Mouse (Mus musculus) bone marrow, adult 2 months (tissue): ENCODE data around the gene Dgki. TPM values are rescaled to one million over a fixed set of nuclear protein-coding genes. Genes with fewer than 3 reads are reported as not detected.

Experiments used
- H3K27ac ChIP-seq: fragments of 200-500 bp; 2 replicates; pipeline ENCODE4 v1.5.1; 2012; ENCODE audit warnings: low read depth, mild to moderate bottlenecking, control low read depth, inconsistent platforms, low read length; ENCODE audit not compliant: control insufficient read depth, poor library complexity, insufficient read depth
- H3K4me1 ChIP-seq: fragments of 200-500 bp; 2 replicates; pipeline ENCODE4 v1.6.1; 2011; ENCODE audit warnings: low read length; ENCODE audit not compliant: control insufficient read depth, insufficient read depth
- H3K4me3 ChIP-seq: fragments of 200-500 bp; replicated peaks from 2 replicates; pipeline ENCODE3; 2011; ENCODE audit warnings: mild to moderate bottlenecking, low read depth, low read length, control low read depth; ENCODE audit not compliant: control insufficient read depth
- CTCF ChIP-seq: fragments of 200-500 bp; IDR thresholded peaks from 2 replicates; pipeline ENCODE4 v1.5.1; 2011; ENCODE audit warnings: low read length, control low read depth; ENCODE audit not compliant: control insufficient read depth, insufficient read depth
- POLR2A ChIP-seq: fragments of 200-500 bp; IDR thresholded peaks from 2 replicates; pipeline ENCODE4 v1.6.1; 2011; ENCODE audit warnings: low read depth, mild to moderate bottlenecking, control low read depth, low read length, borderline replicate concordance; ENCODE audit not compliant: control insufficient read depth
- WGBS: fragments of 180-500 bp; shearing (Covaris S2); methylation state at CpG from one replicate; pipeline ENCODE4 v1.1.7; 2018; 5-methylcytosine and 5-hydroxymethylcytosine counted together
- polyA plus RNA-seq: library from polyadenylated mRNA; stranded (reverse); fragments of >200 nt; gene quantifications from 2 replicates; pipeline ENCODE4 v1.2.4, GENCODE M21; 2011; ENCODE audit warnings: low replicate concordance; ENCODE audit not compliant: missing spikeins, insufficient read depth, insufficient read length

Dgki gene
- polyA plus RNA-seq, 1 experiment = 7.2 TPM

DNA sequence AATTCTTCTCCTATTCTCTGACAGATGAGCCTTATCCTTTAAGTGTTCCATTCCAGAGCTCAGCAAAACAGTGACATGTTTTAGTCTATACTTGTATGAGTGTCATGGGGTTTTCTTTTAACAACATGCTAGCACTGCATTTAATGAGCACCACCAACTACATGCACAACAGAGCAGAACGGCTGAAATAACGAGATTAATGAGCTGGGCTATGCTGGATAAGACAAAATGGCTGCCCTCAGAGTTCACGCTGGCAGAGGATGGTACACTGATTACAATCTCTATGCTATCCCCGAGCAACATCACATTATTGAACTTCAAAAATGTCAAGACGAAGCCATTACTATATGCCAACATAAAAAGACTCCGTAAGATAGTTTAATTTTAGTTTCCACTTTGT is 264.3 kb downstream of the Dgki start:
- no peak overlapping the region for H3K27ac ChIP-seq
- H3K4me1 ChIP-seq = no peaks in the 10 kb centered on the region
- no peak overlapping the region for H3K4me3 ChIP-seq
- TF ChIP-seq CTCF (no peak), POLR2A (no peak)
- 82% methylated on average over 6 of the region's 6 CpGs for WGBS

DNA sequence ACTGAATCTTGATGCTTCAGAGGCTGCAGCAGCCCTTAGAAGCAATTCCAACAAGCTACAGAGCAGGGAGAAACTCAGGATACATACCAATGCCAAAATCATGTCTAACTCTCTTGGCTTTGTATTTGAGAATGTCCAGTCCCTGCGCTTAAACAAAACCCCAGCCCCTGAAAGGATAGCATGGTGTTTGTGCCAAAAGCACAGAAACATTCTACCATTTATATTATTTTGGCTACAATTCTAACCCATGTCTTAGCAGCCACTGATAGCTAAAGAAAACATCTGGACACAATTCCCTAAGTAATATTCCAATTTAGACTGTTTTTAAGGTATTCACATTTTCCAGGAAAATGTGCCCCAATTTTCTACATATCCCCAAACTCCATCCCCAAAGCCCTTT is 269.0 kb downstream of the Dgki start:
- no peak overlapping the region for H3K4me3 ChIP-seq
- 90% methylated on average over 1 of the region's 1 CpGs for WGBS
- H3K27ac ChIP-seq = no peak overlapping the region
- H3K4me1 ChIP-seq = no peaks in the 10 kb centered on the region
- TF ChIP-seq POLR2A (no peak), CTCF (no peak)

GRCm38 (mm10) chr6:37030402-37030801 is 269.6 kb downstream of the Dgki start:
- no peak overlapping the region for H3K4me3 ChIP-seq
- H3K27ac ChIP-seq = no peak overlapping the region
- H3K4me1 ChIP-seq = no peaks in the 10 kb centered on the region
- TF ChIP-seq POLR2A (no peak), CTCF (no peak)
- WGBS = 79% methylated on average over 2 of the region's 2 CpGs

DNA sequence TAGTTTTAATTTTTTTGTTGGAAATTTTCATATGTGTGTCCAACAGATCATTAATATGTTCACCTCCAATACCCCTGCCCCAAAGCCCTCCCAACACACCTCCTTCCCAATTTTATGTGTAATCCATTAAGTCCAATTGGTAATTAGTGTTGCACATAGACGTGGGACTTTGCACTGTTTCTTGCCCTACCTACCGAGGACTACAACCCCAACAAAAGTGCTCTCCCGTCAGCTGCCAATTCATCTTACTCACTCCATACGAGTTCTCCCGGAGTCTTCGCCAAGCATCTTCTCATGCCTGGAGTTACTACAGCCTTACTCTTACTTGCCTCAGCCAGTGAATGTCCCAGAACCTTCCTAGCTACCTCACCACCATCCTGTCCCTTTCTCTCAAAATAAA is 271.1 kb downstream of the Dgki start:
- H3K27ac ChIP-seq = no peak overlapping the region
- no peak overlapping the region for H3K4me3 ChIP-seq
- WGBS = 83% methylated on average over 6 of the region's 6 CpGs
- TF ChIP-seq POLR2A (no peak), CTCF (no peak)
- H3K4me1 ChIP-seq = no peaks in the 10 kb centered on the region

DNA sequence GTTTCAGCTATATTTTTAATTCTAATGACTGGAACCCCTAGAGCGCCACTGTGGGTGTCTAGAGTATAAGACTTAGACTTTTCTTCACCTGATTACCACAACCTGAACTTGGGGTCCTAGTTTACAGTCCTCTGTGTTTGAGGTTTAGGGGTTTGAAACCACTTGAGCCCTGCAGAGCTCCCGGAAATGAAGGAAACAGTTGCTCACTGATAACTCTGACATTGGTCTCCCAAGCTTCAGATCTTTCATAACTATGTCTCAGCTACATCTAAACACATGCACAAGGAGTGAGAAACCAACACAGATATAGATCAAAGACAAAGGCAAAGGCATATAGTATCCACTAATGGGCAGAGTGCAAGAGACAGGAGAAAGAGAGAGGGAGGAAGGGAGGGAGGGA is 271.7 kb downstream of the Dgki start:
- 40% methylated on average over 2 of the region's 2 CpGs for WGBS
- Histone ChIP-seq H3K4me3 (no peak overlapping the region), H3K4me1 (no peaks in the 10 kb centered on the region), H3K27ac (no peak overlapping the region)
- TF ChIP-seq CTCF (no peak), POLR2A (no peak)

DNA sequence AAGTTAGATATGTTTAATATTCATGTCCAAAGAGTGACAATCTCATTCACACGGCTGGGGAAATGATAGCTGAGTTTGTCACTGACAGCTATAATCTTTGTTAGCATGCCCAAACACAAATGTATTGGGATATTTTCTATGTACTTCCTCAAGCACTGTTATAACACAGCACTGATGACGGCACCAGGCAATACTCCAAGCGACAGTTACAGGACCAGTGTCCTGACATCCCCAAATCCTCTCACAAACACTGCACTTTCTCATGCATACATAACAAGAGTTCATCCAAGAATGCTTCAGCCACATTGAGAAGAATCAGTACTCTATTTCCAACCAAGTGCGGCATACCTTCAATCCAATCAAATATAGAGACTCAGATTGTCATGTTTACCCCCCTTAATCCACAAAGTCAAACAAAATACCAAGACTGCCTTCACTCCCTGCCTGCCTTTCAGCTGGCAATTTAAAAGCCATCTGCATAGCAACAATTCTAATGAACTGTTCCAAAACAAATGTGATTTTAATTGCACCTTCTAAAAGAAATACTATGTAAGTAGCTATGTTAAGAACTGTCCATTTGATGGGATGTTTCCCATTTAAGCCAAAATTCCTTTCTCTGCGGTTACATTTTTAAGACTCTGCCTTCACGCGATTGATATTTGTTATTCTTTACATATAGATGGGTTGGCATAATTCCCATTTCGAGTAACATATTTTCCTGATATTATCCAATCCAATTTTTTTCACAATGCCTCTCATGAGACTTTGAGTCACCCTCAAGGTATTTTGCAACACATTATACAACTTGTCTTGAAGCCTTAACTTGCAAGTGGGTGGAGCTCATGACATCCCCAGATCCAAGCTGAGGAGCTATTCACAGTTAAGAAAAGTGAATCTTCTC is 273.4 kb downstream of the Dgki start:
- no peak overlapping the region for H3K4me3 ChIP-seq
- no peak overlapping the region for H3K27ac ChIP-seq
- TF ChIP-seq POLR2A = no peak
- 82% methylated on average over 8 of the region's 8 CpGs for WGBS
- no peaks in the 10 kb centered on the region for H3K4me1 ChIP-seq

- Histone ChIP-seq H3K27ac (no peak overlapping the region), H3K4me1 (no peaks in the 10 kb centered on the region), H3K4me3 (no peak overlapping the region)
- no peak for TF ChIP-seq POLR2A
These were observed 283.9 kb downstream of the Dgki start for GRCm38 (mm10) chr6:37016046-37016445.

- Histone ChIP-seq H3K27ac (no peak overlapping the region), H3K4me3 (no peak overlapping the region), H3K4me1 (no peaks in the 10 kb centered on the region)
- TF ChIP-seq CTCF (no peak), POLR2A (no peak)
- 76% methylated on average over 2 of the region's 2 CpGs for WGBS
These were observed 288.4 kb downstream of the Dgki start for GRCm38 (mm10) chr6:37011597-37011996.

DNA sequence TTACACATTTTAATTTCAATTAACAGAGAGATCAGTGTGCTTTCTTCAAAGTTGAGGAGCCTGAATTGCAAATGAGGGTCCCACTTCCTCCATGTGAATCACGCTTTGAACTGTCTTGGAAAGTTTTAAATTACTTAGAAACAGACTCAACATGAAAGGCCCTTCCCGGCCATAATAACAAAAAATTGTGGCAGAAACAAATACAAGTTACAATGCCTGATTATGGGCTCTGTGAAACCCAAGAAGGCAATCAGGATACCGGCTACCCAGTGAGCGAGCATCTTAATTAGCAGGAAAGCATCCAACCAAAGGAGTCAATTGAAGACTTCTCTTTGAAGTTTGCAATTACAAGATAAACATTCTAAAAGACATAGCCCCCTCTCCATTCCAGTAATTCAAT is 292.4 kb downstream of the Dgki start:
- TF ChIP-seq POLR2A (no peak), CTCF (no peak)
- 82% methylated on average over 4 of the region's 4 CpGs for WGBS
- H3K4me3 ChIP-seq = no peak overlapping the region
- no peak overlapping the region for H3K27ac ChIP-seq
- H3K4me1 ChIP-seq = no peaks in the 10 kb centered on the region
